ENCODE assay signal across 19 mouse cellular contexts in genomic region chr3:26324510-26324909, GRCm38 (mm10). TPM values are rescaled to one million over a fixed set of nuclear protein-coding genes. Genes with fewer than 3 reads are reported as not detected.
A peak's percentile ranks its signal among the peaks of the same experiment; 100 is the strongest.
DNase-seq lines count a peak whose midpoint lies in the region; ATAC-seq and TF ChIP-seq lines count a peak whose summit lies in the region.
"Had no signal": no experiment of that assay in that cellular context is flagged by ENCODE, and none has a peak within 500 bp of the region (broad histone marks: within the 10 kb centered on the region; RNA-seq: fewer than 3 reads in every experiment).

No protein-coding gene starts in this region.

- H3K27ac ChIP-seq in hindbrain, embryonic 12.5 days, result no peak overlapping the region
- no peak overlapping the region for H3K27ac ChIP-seq in hindbrain, embryonic 11.5 days (ENCODE audit: low read depth, low read length)
- H3K27ac ChIP-seq in lung, embryonic 15.5 days, result no peak overlapping the region
- H3K27ac ChIP-seq in embryonic facial prominence, embryonic 11.5 days (replicated peaks; ENCODE audit: low read depth, low read length), result no peak overlapping the region
- no peak overlapping the region for H3K27ac ChIP-seq in limb, embryonic 13.5 days
- H3K27ac ChIP-seq: heart, embryonic 10.5 days; limb, embryonic 15.5 days had no signal

- no peaks in the 10 kb centered on the region for H3K27me3 ChIP-seq in hindbrain, embryonic 12.5 days
- no peaks in the 10 kb centered on the region for H3K27me3 ChIP-seq in hindbrain, embryonic 11.5 days (ENCODE audit: control insufficient read depth, insufficient read depth, low read length)
- H3K27me3 ChIP-seq in lung, embryonic 15.5 days, result no peaks in the 10 kb centered on the region
- no peaks in the 10 kb centered on the region for H3K27me3 ChIP-seq in embryonic facial prominence, embryonic 11.5 days (ENCODE audit: control insufficient read depth, insufficient read depth, low read length)
- H3K27me3 ChIP-seq in limb, embryonic 13.5 days, result peaks cover 16% of the 10 kb centered on the region
- H3K27me3 ChIP-seq: limb, embryonic 15.5 days; megakaryocyte, embryonic 14.5 days had no signal

- no peaks in the 10 kb centered on the region for H3K4me1 ChIP-seq in hindbrain, embryonic 12.5 days
- H3K4me1 ChIP-seq in hindbrain, embryonic 11.5 days (replicated peaks; ENCODE audit: control insufficient read depth, insufficient read depth, low read length), result no peaks in the 10 kb centered on the region
- H3K4me1 ChIP-seq in lung, embryonic 15.5 days, result no peaks in the 10 kb centered on the region
- no peaks in the 10 kb centered on the region for H3K4me1 ChIP-seq in lung, adult 2 months (ENCODE audit: control insufficient read depth, insufficient read depth, low read length)
- no peaks in the 10 kb centered on the region for H3K4me1 ChIP-seq in embryonic facial prominence, embryonic 11.5 days (ENCODE audit: control insufficient read depth, insufficient read depth, low read length)
- H3K4me1 ChIP-seq in limb, embryonic 13.5 days, result peaks cover 6% of the 10 kb centered on the region; the same call in 1 of the 2 replicates
- H3K4me1 ChIP-seq: heart, embryonic 10.5 days; megakaryocyte, embryonic 14.5 days had no signal

- DNase-seq in hindbrain, embryonic 11.5 days (ENCODE audit: low spot score), result no peak
- DNase-seq in lung, adult 2 months, result no peak
- DNase-seq in embryonic facial prominence, embryonic 11.5 days (ENCODE audit: low spot score), result peak; percentile 77
- no peak for DNase-seq in adrenal gland, postnatal 14 days
- DNase-seq: cerebellum, adult 8-10 months; gastrocnemius, postnatal 25 days; heart, postnatal 36 days; kidney, adult 2 months; kidney, postnatal 4 days; liver, postnatal 0 days; thymus, postnatal 14 days had no signal

- H3K9ac ChIP-seq in hindbrain, embryonic 12.5 days, result no peak overlapping the region
- H3K9ac ChIP-seq in hindbrain, embryonic 11.5 days (ENCODE audit: low read depth, low read length), result no peak overlapping the region
- no peak overlapping the region for H3K9ac ChIP-seq in lung, embryonic 15.5 days
- H3K9ac ChIP-seq in embryonic facial prominence, embryonic 11.5 days (replicated peaks; ENCODE audit: low read length), result no peak overlapping the region
- H3K9ac ChIP-seq in limb, embryonic 13.5 days, result no peak overlapping the region
- H3K9ac ChIP-seq: limb, embryonic 15.5 days; liver, postnatal 0 days had no signal

- H3K9me3 ChIP-seq in hindbrain, embryonic 12.5 days (replicated peaks), result no peaks in the 10 kb centered on the region
- no peaks in the 10 kb centered on the region for H3K9me3 ChIP-seq in hindbrain, embryonic 11.5 days (ENCODE audit: control insufficient read depth, low read length)
- no peaks in the 10 kb centered on the region for H3K9me3 ChIP-seq in lung, embryonic 15.5 days
- H3K9me3 ChIP-seq in embryonic facial prominence, embryonic 11.5 days (replicated peaks; ENCODE audit: control insufficient read depth, low read length), result no peaks in the 10 kb centered on the region
- H3K9me3 ChIP-seq in limb, embryonic 13.5 days, result no peaks in the 10 kb centered on the region
- H3K9me3 ChIP-seq: heart, embryonic 10.5 days; limb, embryonic 15.5 days; megakaryocyte, embryonic 14.5 days had no signal

- no peak overlapping the region for H3K4me2 ChIP-seq in hindbrain, embryonic 12.5 days (replicated peaks)
- no peak overlapping the region for H3K4me2 ChIP-seq in hindbrain, embryonic 11.5 days (replicated peaks; ENCODE audit: low read depth, low read length)
- no peak overlapping the region for H3K4me2 ChIP-seq in lung, embryonic 15.5 days
- no peak overlapping the region for H3K4me2 ChIP-seq in embryonic facial prominence, embryonic 11.5 days (ENCODE audit: low read depth, low read length)
- H3K4me2 ChIP-seq in limb, embryonic 13.5 days (replicated peaks), result no peak overlapping the region
- H3K4me2 ChIP-seq: limb, embryonic 15.5 days had no signal

- peak; percentile 48; the same call in 1 of the 2 replicates for ATAC-seq in hindbrain, embryonic 12.5 days (ENCODE audit: low FRiP score)
- ATAC-seq in hindbrain, embryonic 11.5 days (ENCODE audit: low FRiP score), result no peak
- peak; percentile 64; the same call in 1 of the 2 replicates for ATAC-seq in lung, embryonic 15.5 days (ENCODE audit: borderline replicate concordance, extremely low read depth, low FRiP score, low TSS enrichment)
- peak; percentile 34; the same call in 1 of the 2 replicates for ATAC-seq in embryonic facial prominence, embryonic 11.5 days (replicated peaks; ENCODE audit: insufficient number of reproducible peaks, low FRiP score, low TSS enrichment, low read depth)
- peak; percentile 82; the same call in 1 of the 2 replicates for ATAC-seq in limb, embryonic 13.5 days (ENCODE audit: low FRiP score, low read depth)
- no peak for ATAC-seq in megakaryocyte progenitor cell, adult 5-6 weeks (replicated peaks; ENCODE audit: poor library complexity)
- ATAC-seq: liver, postnatal 0 days had no signal

- 56% methylated on average over 1 of the region's 1 CpGs for WGBS in hindbrain, embryonic 12.5 days
- WGBS in hindbrain, embryonic 11.5 days, result 48% methylated on average over 1 of the region's 1 CpGs
- 42% methylated on average over 1 of the region's 1 CpGs for WGBS in lung, embryonic 15.5 days
- 38% methylated on average over 1 of the region's 1 CpGs for WGBS in lung, adult 2 months
- 33% methylated on average over 1 of the region's 1 CpGs for WGBS in embryonic facial prominence, embryonic 11.5 days
- 9% methylated on average over 1 of the region's 1 CpGs for WGBS in limb, embryonic 13.5 days

- no peaks in the 10 kb centered on the region for H3K36me3 ChIP-seq in hindbrain, embryonic 12.5 days
- H3K36me3 ChIP-seq in hindbrain, embryonic 11.5 days (ENCODE audit: control insufficient read depth, insufficient read depth, low read length), result no peaks in the 10 kb centered on the region
- H3K36me3 ChIP-seq in lung, embryonic 15.5 days, result no peaks in the 10 kb centered on the region
- no peaks in the 10 kb centered on the region for H3K36me3 ChIP-seq in embryonic facial prominence, embryonic 11.5 days (replicated peaks; ENCODE audit: control insufficient read depth, insufficient read depth, low read depth, low read length)
- no peaks in the 10 kb centered on the region for H3K36me3 ChIP-seq in limb, embryonic 13.5 days
- H3K36me3 ChIP-seq: heart, embryonic 10.5 days; limb, embryonic 15.5 days had no signal

- no peak for TF ChIP-seq POLR2A in lung, adult 2 months (IDR thresholded peaks at IDR 0.05; ENCODE audit: borderline replicate concordance, extremely low read depth, low read depth, low read length)

- no peak overlapping the region for H3K4me3 ChIP-seq in hindbrain, embryonic 12.5 days
- no peak overlapping the region for H3K4me3 ChIP-seq in hindbrain, embryonic 11.5 days (ENCODE audit: low read depth, low read length)
- no peak overlapping the region for H3K4me3 ChIP-seq in lung, embryonic 15.5 days
- no peak overlapping the region for H3K4me3 ChIP-seq in lung, adult 2 months (replicated peaks; ENCODE audit: extremely low read depth, low read depth, low read length)
- no peak overlapping the region for H3K4me3 ChIP-seq in embryonic facial prominence, embryonic 11.5 days (ENCODE audit: low read depth, low read length)
- H3K4me3 ChIP-seq in limb, embryonic 13.5 days, result no peak overlapping the region
- H3K4me3 ChIP-seq: heart, embryonic 10.5 days; limb, embryonic 15.5 days; megakaryocyte, embryonic 14.5 days had no signal

- TF ChIP-seq CTCF in lung, adult 2 months (IDR thresholded peaks at IDR 0.05; ENCODE audit: insufficient read depth, low read length), result no peak

RNA-seq across cellular contexts. Expression of gene Nlgn1, which starts 7.8 kb away (rescaled TPM):
- 9.3 and 10.1 TPM in 2 replicates for polyA plus RNA-seq in hindbrain, embryonic 12.5 days (2016; fragmentation: Nextera tagmentation; extraction: Ambion mirVana)
- polyA plus RNA-seq in hindbrain, embryonic 11.5 days (2014; fragmentation: Nextera tagmentation; extraction: Ambion mirVana), result 4.5 and 5.8 TPM in 2 replicates
- polyA plus RNA-seq in lung, embryonic 15.5 days (2015; fragmentation: Nextera tagmentation; extraction: Ambion mirVana), result 1.1 and 1.5 TPM in 2 replicates
- polyA plus RNA-seq in lung, adult 2 months (2012; rRNA removed), result 0.15 and 0.16 TPM in 2 replicates
- polyA plus RNA-seq in embryonic facial prominence, embryonic 11.5 days (2014; fragmentation: Nextera tagmentation; extraction: Ambion mirVana), result 1.9 and 2.7 TPM in 2 replicates
- 2.5 and 3.4 TPM in 2 replicates for polyA plus RNA-seq in limb, embryonic 13.5 days (2015; fragmentation: Nextera tagmentation; extraction: Ambion mirVana)
- total RNA-seq in megakaryocyte progenitor cell, adult 5-6 weeks (2015), result not detected in 2 replicates
- total RNA-seq in megakaryocyte progenitor cell, adult 5-6 weeks (2017), result not detected in 2 replicates
- 0.89 and 1.3 TPM in 2 replicates for total RNA-seq in adrenal gland, postnatal 14 days (2021)
- total RNA-seq: heart, postnatal 36 days; neutrophil, adult 5-6 weeks had no signal
- polyA plus RNA-seq: liver, postnatal 0 days had no signal

Comparison
In these comparisons a context has a peak if more than half of its experiments do, and no peak if none do; other contexts are left out.
1. ATAC-seq: peak in hindbrain, embryonic 12.5 days (single experiment), lung, embryonic 15.5 days (single experiment), embryonic facial prominence, embryonic 11.5 days (single experiment) and limb, embryonic 13.5 days (single experiment); none in hindbrain, embryonic 11.5 days (single experiment) and megakaryocyte progenitor cell, adult 5-6 weeks (single experiment).